Mouse (Mus musculus) activated CD4-positive, CD25-positive, alpha-beta regulatory T cell, adult 4 months (primary cell): Measurements from ENCODE around the gene Tcte1. TPM values are rescaled to one million over a fixed set of nuclear protein-coding genes. Genes with fewer than 3 reads are reported as not detected.

Experiments
- ATAC-seq: one replicate; pipeline ENCODE4 v1.8.0; 2017
- polyA plus RNA-seq, 2 experiments: library from polyadenylated mRNA; unstranded; fragments of 100-300 nt; shearing (Covaris generic); gene quantifications; one replicate each; pipeline ENCODE4 v1.2.1; 2017

Tcte1 gene
- polyA plus RNA-seq, 2 experiments from 2014 or later = not detected

DNA sequence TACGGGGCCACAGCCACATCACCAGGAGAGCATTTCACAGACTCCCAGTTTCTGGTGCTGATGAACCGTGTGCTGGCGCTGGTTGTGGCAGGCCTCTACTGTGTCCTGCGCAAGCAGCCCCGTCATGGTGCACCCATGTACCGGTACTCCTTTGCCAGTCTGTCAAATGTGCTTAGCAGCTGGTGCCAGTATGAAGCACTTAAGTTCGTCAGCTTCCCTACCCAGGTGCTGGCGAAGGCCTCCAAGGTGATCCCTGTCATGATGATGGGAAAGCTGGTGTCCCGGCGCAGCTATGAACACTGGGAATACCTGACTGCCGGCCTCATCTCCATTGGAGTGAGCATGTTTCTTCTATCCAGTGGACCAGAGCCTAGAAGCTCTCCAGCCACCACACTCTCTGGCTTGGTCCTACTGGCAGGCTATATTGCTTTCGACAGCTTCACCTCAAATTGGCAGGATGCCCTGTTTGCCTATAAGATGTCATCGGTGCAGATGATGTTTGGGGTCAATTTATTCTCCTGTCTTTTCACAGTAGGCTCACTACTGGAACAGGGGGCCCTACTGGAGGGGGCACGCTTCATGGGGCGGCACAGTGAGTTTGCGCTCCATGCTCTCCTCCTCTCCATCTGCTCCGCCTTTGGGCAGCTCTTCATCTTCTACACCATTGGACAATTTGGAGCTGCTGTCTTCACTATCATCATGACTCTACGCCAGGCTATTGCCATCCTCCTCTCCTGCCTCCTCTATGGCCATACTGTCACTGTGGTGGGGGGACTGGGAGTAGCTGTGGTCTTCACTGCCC is 43.3 kb downstream of the Tcte1 start:
- no peak for ATAC-seq

DNA sequence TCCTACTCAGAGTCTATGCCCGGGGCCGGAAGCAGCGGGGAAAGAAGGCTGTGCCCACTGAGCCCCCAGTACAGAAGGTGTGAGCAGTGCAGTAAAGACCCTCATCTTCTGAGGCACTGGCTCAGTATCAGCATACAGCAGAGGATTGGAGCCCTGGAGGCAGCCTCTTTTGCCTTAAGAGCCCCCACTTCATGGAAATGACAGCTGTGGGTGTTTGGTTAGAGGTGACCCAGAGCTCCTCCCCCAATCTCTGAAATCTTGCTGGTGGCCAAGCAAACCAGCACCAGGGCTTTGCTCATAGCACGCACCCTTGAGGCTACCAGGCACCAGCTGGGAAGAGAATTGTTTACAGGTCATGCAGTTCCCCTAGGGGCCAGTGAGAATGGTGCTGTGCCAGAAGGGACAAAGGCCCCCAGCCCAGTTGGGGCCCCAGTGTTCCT is 43.9 kb downstream of the Tcte1 start:
- no peak for ATAC-seq

- ATAC-seq = no peak
Measured at GRCm38 (mm10) chr17:45568990-45569389, 45.8 kb downstream of the Tcte1 start.

GRCm38 (mm10) chr17:45569999-45570398 is 46.8 kb downstream of the Tcte1 start:
- ATAC-seq = no peak

DNA sequence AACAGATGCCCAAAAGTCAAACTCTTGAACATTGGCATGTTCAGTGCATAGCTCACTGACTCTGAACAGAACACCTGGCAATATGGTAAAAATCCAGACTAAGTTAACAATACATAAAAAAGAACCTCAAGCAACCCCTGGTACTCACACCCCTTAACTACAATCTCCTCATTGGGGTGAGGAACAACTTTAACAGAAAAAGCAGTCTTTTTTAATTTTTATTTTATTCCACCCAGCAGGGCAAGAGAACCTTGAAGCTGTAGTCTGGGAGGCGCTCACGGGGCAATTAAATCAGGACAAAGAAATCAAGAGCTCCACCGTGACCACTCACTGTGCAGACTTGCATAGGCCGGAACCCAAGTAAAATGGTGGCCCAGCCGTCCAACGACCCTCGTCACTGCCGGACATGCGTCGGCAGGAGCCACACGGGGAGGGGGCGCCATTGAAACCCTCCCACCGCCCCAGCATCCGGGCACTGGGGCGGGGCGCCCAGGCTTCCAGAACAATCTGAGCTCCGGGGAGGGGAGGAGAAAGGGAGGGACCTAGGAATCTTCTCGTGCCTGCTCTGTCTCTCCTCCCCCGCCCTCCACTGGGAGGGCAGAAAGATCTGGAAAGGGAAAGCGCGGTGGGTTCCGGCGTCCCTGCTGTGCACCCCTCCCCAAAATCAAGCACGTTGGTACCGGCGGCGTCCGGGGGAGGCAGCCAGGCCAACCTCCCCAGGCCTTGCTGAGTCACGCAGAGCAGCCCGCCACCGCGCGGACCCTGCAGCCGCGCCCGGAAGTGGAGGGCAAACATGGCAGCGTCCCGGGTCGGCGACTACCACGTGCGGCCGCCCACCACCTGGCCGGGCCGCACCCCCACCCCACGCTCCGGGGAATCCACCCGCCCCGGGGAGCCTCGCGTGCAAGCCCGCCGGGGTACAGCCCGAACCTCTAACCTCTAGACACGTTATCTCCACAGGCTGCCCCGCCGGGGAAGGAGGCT is 49.2 kb downstream of the Tcte1 start:
- peak; percentile 26 for ATAC-seq

- ATAC-seq = peak; percentile 62
Measured at GRCm38 (mm10) chr17:45573087-45573779, 50.0 kb downstream of the Tcte1 start, which contains the start of gene Hsp90ab1. TSS of gene Hsp90ab1 (minus strand) at chr17:45573271.

- ATAC-seq = peak; percentile 15
Measured at GRCm38 (mm10) chr17:45573780-45574123, 50.5 kb downstream of the Tcte1 start.

DNA sequence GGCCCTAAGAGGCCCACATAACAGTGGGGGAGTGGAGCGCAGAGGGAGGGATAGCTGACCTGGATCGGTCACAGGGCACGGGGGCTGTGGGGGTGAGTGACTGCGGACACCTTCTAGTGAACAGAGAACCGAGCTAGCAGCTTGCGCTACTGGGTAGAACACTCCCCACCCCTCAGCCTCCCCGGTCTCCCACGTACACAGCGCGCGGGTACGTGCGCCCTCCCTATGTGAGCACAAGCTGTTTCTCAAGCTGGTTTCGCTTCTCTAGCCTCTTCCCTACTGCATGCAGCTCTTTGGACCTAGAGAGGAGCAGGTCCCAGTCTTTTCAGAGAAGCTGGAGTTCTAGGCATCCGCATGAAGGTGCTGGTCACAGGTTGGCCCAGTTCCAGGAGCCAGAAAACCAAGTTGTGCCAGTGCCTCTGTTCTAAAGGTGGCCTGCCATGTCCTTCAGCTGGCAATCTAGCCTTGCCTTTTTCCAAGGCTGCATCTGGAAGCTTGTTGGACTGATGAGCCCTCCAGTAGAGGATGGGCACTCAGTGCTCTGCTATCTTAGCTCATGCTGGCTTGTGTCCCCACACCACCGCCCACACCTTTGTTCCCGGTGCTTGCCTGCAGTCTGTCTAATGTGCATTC is 51.0 kb downstream of the Tcte1 start:
- peak; percentile 41 for ATAC-seq

GRCm38 (mm10) chr17:45575123-45575897 is 52.1 kb downstream of the Tcte1 start:
- ATAC-seq = no peak

GRCm38 (mm10) chr17:45578242-45578641 is 55.0 kb downstream of the Tcte1 start:
- ATAC-seq = no peak

DNA sequence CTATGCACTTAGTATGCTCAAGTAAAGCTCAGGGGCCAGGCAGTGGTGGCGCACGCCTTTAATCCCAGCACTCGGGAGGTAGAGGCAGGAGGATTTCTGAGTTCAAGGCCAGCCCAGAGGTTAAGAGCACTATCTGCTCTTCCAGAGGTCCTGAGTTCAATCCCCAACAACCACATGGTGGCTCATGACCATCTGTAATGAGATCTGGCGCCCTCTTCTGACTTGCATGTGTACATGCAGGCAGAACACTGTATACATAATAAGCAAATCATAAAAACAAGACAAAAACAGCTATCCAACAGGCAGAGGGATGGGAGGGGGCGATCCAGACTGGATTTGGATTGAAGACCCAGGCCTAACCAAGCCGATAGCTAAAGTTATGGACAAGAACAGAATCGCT is 55.6 kb downstream of the Tcte1 start:
- ATAC-seq = no peak

- ATAC-seq = no peak
Measured at GRCm38 (mm10) chr17:45579554-45579953, 56.3 kb downstream of the Tcte1 start.

GRCm38 (mm10) chr17:45580958-45581477 is 57.8 kb downstream of the Tcte1 start:
- peak; percentile 25 for ATAC-seq

GRCm38 (mm10) chr17:45581567-45581983 is 58.3 kb downstream of the Tcte1 start:
- peak; percentile 83 for ATAC-seq

GRCm38 (mm10) chr17:45582188-45582587 is 59.0 kb downstream of the Tcte1 start:
- ATAC-seq = no peak

- no peak for ATAC-seq
Measured at GRCm38 (mm10) chr17:45582715-45583355, 59.6 kb downstream of the Tcte1 start.

- no peak for ATAC-seq
Measured at GRCm38 (mm10) chr17:45584096-45584896, 61.1 kb downstream of the Tcte1 start.

DNA sequence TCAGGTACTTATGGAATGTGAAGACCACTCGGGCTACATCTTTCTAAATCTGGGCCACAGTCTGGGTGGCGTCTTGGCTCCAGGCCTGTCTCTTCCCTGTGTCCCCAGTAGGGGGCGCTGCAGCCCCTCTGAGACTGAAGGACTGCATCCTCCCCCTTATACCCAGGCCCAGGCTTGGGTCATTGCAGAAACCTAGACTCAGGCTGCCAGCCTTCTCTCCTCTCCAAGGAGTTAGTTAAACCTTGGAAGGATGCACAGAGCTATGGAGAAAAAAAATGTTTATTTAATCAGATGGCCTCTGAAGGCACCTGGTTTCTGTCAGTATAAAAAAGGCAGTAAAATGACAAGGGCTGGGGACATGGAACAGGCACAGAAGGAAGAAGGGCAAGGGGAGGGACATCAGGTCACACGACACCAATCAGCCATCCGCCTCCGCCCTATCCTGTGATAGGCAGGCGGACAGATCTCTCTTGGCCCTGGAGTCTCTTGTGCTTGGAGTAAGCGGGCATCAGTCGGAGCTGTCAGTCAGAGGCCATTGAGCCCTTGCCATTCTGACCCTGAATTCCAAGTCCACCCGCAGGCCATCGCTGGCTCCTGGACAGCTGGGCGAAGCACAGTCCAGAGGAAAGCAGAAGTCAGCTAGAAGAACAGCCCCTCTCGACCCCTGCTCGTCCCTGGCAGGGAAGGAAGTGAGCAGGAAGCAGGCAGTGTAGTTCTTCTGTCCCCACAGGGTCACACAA is 61.9 kb downstream of the Tcte1 start:
- ATAC-seq = no peak
